Mouse (Mus musculus): ENCODE measurements around the gene Cnpy3.
"Not testable (repeated sequence)": the region's sequence is repeated elsewhere in the genome, so short reads cannot be mapped to it uniquely, and the experiment has no call there.

Cnpy3 gene

DNA sequence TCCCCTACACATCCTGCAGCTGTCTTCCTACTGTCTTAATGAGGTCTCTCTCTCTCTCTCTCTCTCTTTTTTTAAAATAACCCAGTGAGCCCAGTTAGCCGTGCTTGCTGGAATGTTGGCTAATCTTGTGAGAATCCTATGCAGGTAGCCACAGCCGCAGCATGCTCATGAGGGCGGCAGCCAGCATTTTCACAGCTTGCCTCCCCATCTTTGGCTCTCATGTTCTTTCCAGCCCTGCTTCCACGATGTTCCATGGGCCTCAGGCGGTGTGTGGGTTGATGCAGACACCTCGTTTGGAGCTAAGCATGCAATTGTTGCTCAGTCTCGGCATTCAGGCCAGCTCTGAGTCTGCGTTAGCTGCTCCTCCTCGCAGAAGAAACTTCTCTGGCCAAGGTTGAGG is 12.9 kb upstream of the Cnpy3 start:
- not testable (repeated sequence) for DNase-seq (ENCODE audit: low spot score in 2 of 2)

DNA sequence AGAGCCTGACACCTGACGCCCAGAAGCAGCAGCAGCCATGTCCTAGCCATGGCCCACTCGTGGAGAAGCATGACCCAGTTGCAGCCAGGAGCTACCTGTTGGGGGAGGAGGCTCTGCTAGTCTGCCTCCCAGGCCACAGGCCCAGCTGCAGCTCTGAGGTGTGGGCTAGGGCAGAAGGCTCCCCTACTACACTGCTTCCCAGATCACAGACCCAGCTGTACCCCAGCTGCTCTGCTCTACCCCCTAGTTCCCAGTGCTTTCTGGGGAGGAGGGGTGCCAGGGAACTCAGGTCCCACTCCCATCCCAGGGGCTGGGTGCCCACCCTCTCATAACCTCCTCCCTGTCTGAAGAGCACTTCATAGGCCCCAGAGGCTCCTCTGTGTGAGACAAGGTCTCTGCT is 11.5 kb upstream of the Cnpy3 start, which contains the start of gene Ptcra:
Gene Ptcra (minus strand): TSS at position 169 of the 400 bp plus-strand sequence.
- DNase-seq (ENCODE audit: low spot score in 2 of 2), result no peak

DNA sequence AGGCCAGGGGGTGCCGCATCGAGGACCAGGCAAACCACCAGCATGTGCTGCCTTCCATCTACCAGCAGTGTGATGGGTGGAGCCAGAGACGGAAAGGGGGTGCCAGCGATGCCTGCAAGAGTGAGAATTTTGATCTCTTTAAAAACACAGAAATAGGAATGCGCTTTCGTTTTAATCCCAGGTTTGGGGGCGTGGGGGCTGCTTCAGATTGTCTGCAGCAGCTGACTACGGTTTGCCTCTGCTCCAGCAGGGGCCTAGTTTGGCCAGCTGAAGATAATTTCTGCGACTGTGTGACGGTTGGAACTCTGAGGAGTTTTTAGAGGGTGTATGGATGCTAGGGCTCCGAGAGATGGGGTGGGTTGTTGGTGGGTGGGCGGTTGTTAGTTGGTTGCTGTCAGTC is 6.7 kb upstream of the Cnpy3 start:
- no peak for DNase-seq (ENCODE audit: low spot score in 2 of 2)

DNA sequence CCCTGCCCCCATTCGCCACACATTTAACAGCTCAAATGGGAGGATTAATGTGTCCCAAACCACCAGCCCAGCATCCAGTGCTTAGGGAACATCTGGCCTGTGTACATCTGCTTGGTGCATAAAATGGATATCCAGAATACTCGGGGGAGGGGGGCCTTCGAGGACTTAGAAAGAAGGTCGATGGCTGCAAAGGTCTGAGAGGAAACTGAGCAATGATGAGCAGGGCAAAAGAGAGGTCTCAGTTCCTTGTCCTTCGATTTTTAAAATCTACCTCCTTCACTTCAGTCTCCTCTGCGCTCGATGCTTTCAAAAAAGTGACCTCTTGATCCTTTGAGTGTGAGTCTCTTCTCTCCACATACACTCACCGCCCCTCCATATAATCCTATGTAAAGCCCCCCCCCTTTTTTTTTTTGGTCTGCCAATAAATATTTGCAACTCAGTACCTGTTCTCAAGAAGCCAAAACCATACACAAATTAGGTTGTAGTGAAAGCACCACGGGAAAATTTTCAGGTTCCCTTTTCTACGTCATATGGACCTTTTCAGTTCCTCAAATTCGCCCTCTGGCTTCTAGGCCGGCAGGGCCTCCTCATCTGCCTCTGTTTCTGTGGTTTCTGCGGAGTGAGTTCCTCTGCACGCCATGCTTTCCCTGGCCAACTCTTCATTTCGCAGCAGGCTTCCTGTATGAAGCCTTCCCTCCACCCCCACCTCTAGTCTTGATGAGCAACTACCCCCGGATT is 789 bp downstream of the Cnpy3 start:
- DNase-seq (ENCODE audit: low spot score in 2 of 2), result no peak

DNA sequence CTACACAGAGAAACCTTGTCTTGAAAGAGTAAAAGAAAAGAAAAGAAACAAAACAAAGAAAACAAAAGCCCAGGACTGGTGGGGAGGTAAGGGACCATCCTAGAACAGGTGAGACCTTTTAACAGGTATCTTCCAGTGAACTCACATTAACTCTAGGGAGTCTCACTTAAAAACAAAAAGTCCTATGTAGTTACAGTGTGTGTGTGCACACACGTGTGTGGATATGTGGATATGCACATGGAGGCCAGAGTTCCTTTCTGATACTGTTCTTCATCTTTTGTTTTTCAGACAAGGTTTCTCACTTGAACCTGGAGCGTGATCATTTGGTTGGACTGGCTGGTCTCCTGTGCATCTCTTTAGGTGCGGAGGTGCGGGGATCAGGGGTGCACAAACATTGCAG is 1.4 kb downstream of the Cnpy3 start:
- no peak for DNase-seq (ENCODE audit: low spot score in 2 of 2)

DNA sequence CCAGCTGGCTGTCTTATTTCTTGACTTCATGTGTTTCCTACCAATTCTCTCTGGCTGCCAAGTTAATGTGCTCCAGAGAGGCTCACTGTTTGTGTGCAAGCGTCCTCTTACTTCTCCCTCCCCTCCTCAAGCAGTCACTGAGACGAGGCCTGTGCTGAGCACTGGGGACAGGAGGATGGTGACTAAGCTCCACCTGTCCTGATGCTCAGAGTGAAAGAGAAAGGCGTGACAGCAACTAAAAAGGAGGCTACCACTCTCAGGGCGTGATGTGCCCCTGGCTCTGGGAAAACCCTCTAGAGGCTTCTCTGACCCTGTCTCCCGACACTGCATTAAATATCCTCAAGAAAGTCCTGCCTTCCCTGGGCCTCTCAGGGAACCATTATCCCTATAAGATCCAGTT is 2.7 kb downstream of the Cnpy3 start:
- no peak for DNase-seq (ENCODE audit: low spot score in 2 of 2)

DNA sequence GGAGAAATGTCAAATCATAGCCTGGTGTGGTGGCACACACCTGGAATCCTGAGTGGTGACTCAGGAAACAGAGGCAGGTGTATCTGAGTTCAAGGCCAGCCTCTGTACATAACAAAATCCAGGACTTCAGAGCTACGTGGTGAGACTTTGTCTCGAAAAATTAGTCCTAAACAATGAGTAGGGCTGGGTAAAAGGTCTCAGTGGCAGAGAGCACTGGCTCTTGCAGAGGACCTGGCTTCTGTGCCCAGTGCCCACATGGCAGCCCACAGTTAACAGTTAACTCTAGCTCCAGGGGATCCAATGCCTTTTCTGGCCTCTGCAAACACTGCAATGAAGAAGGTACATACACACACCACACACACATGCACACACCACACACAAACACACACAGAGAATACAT is 4.2 kb downstream of the Cnpy3 start:
- no peak for DNase-seq (ENCODE audit: low spot score in 2 of 2)

DNA sequence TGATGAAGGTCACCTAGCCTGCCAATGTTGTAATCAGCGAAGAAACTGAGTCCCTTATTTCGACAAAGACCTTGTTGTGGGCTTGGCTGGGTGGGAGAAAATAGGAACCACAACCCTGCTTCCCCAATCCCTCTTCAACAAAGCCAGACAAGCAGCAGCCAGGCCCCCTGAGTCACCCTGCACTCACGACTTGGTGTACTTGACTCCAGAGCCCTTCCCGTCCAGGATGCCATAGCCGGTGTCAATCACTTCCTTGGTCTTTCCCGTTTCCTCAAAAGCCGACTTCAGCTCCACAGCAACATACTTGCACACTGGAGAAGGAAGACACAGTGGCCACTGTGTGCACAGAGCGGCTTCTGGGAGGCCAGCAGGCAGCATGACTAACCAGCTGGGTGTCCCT is 4.8 kb downstream of the Cnpy3 start:
- no peak for DNase-seq (ENCODE audit: low spot score in 2 of 2)

DNA sequence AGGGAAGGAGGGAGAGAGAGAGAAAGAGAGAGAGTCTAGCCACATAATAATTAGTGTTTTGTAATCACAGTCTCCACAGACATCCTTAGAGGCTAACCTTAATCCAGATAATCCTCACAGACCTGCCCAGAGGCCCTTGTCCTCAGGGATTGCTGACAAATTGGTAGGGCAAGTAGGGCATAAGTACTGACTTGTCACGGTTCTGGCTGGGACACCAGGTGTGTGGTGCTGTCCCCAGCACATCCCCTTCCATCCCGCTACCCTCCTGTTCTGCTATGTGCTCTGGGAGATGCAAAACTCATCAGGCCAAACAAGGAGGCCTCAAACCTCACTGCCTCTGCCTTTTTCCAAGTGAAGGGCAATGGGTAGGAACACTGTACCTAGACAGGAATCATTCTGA is 6.5 kb downstream of the Cnpy3 start:
- no peak for DNase-seq (ENCODE audit: low spot score in 2 of 2)

DNA sequence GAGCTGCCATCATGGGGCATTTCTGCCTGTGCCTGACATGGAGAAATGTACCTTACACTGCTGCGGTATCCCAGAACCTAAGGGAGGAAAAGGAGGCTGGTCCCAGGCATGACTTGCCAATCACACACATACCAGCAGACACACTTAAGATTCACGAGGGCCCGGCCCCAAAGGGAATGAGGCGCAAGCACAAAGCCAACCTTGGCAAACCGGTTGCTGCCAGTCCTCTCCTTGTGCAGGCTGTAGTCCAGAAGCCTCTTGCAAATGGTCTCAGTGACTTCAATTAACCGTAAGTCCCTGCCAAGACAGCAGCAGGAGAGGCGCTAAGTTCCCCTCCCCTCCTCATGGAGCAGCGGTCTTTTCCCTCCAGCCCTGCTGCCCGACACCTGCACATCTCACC is 9.0 kb downstream of the Cnpy3 start:
- no peak for DNase-seq (ENCODE audit: low spot score in 2 of 2)

DNA sequence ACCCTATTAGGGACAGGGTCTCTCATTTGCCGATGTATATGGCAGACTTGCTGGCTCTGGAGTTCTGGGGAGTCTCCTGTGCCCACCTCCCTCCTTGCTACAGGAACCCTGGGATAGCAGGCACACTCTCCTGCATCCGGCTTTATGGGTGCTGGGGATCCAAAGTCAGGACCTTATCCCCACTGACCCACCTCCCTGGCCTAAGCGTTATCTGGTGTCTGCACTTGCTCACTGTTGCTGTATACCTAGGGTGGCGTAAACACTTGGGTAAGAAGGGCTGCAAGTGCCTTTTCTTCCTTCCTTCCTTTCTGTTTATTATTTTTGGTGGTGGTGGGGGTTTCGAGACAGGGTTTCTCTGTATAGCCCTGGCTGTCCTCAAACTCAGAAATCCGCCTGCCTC is 10.7 kb downstream of the Cnpy3 start:
- DNase-seq (ENCODE audit: low spot score in 2 of 2), result no peak

DNA sequence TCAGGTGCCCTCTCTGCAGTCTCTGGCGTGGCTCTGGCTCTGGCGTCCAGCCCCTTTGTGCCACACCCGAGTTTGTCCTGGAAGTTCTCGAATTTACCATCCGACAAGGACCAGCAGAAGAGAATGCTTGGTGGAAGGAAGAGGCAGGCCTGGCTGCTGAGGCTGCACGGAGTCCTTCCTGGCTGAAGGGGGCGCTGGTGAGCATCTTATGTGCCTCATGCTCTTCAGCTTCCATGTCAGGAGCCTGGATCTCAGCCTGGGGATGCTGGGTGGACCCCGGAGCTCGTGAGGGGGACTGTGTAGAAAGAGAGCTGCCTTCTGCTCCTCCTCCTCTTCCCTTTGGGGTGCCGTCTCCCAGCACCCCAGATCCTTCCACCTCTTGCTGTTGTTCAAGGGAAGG is 15.9 kb downstream of the Cnpy3 start:
- DNase-seq (ENCODE audit: low spot score in 2 of 2), result peak; percentile 34 to 70

DNA sequence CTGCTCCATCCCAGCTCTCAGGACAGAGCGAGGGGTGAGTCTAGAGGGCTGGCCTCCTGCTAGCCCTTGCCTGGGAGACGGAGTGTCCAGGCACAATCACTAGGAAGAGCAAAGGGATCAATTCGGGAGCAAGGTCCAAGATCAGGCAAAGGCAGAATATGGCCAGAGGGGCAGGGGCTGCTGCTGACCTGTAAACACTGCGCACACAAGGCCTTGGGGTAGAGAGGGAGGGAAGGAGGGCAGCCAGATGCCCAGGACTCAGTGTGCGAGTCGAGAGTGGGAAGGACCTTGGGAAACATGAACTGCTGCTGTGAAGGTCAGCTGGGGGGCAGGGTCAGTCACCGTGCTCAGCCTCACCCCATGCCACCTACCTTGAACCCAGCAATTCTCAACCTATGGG is 16.7 kb downstream of the Cnpy3 start:
- DNase-seq (ENCODE audit: low spot score in 2 of 2), result no peak

DNA sequence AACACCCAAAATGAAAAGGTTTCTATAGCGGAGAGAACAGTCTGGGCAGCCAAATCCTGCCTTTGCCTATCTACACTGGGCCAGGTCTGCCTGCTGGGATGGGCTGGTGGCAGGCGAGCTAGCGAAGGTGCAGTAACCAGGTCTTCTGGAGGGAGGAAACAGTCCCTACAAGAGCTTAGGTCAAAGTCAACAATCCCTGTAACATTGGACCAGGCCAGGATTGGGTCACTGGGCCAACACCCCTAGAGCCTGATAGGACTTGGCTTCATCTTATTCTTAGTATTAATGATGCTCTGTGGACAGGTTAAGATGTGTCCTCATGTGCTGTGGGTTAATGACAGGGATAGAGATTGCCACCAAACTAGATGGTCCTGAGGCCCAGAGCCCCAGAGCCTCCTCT is 18.0 kb downstream of the Cnpy3 start:
- no peak for DNase-seq (ENCODE audit: low spot score in 2 of 2)

DNA sequence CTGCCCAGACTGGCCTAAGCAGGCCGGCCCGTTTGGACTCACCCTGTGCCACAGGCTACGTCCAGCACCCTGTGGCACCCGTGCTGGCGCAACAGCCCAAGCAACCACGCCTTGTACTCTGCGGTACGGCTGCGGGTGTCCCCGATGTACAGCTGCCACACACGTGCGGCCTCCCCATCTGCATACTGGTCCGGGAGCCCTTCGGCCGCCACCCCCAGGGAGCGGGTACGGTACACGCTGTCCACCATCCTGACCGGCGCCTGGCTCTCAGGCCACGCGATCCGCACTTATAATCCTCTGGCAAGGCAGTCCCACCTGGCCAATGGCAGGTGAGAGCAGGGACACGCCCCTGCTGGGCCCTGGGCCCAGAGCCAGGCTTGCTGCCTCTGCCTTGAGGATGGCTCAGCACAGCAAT is 23.1 kb downstream of the Cnpy3 start, which contains the start of gene Gnmt:
Gene Gnmt (minus strand): TSS at position 265 of the 415 bp plus-strand sequence.
- DNase-seq (ENCODE audit: low spot score in 2 of 2), result no peak

DNA sequence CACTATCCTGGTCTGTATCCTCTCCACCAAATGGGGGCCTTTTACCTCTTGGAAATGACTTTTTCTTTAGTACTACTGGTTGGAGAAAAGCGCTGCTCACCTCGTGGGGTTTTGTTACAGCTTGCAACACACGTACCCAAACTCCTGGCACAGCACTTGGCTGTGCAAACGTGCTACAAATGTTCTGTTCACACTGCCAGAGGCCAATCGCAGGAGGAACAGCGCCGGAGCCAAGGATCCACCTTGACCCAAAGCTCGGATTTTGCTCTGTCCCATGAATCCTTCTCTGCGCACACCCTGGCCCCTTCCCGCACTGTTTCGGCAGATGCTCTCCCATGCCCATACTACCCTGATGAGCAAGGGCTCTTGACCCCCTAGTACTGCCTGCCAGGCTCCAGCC is 23.5 kb downstream of the Cnpy3 start:
- DNase-seq (ENCODE audit: low spot score in 2 of 2), result no peak

DNA sequence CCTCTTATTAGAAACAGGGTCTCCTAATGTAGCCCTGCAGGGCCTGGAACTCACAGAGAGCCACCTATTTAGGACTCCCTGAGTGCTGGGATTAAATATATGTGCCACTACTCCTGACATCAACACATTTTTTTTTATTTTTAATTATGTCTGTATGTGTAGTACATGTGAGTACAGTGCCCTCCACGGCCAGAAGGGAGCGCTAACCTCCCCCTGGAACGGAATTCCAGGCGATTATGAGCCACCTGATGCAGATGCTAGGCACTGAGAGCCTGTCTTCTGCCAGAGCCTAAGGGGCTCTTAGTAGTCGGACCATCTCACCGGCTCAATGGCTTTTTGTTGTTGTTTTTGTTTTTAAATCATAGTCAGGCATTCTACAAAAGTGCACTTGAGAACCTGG is 24.0 kb downstream of the Cnpy3 start:
- peak in 1 of 2 experiments; percentile 47 for DNase-seq (ENCODE audit: low spot score in 2 of 2)

DNA sequence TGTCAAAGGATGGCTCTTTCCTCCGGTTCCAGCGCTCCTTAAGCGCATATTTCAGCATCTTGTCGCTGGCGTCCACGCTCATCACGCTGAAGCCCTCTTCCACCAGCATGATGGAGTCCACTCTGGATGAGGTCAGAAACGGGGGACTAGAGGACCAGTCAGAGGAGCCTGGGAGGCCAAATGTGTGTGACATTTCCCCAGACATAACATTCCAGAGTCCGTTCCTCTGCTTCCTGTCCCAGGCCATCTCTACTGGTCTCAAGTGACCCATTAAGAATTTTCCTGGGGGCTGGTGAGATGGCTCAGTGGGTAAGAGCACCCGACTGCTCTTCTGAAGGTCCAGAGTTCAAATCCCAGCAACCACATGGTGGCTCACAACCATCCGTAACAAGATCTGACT is 24.7 kb downstream of the Cnpy3 start:
- no peak for DNase-seq (ENCODE audit: low spot score in 2 of 2)

DNA sequence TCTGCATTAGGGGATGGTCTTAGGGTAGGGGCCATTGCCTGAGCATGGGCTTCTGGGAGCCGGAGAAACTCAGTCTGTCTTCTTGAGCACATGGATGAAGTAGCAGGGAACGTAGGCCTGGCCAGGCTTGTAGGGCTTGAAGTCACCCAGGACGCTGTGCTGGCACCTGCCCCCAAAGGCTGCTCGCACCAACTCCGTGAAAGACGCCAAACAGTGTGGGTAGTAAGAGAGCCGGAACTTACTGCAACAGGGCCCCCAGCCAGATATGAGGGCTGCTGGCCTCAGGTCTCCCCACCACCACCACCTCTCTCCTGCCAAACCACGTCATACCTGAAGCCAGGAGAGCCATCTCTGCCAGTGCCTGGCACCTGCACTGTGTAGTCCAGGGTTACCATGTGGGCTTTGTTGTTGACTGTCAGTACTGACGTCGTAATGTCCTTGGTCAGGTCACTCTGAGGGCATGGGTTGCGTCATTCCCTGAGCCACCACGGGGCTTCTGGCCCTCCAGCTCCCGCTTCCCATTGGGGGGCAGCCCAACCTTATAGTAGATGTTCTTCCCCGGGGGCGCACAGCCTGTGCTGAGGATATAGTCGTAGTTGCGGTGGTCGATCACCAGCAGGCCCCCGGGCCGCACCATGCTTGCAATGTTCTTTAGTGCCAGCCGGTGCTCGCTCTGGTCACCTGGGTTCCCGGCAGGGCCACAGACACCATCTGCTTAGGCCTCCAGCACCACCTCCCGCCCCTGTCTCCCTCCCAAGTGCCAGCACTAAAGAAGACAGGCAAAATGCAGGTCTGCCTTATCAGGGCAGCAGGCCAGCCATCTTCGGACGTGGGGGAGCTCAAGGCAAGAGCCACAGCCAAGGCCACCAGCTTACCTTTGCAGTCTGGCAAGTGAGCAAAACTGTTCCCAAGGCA is 26.0 kb downstream of the Cnpy3 start:
- no peak for DNase-seq (ENCODE audit: low spot score in 2 of 2)

DNA sequence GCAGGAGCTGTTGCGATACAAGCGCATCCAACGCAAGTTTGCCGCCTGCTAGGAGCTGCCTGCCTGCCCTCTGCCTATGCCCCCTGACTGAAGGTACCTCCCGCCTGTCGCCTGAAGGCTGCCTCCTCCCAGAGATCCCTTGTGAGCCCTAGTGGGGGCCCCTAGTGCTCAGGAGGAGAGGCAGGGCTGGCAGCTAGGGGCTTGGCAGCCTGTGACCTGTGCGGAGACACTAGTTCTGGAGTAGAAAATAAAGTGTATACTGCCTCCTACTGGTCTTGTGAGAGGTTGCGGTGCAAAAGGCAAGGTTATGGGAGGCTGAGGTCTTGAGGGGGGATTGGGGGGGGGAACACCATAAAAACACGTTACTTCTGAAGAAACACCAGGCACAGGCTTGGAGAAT is 26.7 kb downstream of the Cnpy3 start:
- DNase-seq (ENCODE audit: low spot score in 2 of 2), result peak in 1 of 2 experiments; percentile 47

DNA sequence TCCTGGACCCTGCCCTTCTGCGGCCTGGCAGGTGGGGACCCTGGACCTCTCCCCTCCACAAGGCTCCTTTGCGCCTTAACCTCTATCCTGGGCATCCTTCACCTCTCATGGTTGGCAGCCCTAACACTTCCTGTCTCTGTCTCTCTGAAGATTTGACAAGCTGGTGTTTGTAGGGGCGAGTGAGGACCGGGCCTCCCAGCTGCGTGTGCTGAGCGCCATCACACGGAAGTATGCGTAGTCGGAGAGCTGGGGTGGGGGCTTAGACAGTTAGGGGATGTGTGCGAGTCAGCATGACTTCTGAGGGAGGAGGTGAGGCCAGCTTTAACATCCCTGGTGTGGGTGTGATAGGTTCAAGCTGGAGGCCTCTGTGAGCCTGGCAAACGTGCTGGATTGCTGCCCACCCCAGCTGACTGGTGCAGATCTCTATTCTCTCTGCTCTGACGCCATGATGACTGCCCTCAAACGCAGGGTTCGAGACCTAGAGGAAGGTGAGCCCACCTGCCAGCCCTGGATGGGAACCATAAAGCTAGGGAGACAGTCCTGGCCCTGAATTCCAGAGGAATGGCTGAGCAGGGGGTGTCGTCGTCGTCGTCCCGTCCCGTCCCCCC is 27.4 kb downstream of the Cnpy3 start:
- DNase-seq (ENCODE audit: low spot score in 2 of 2), result no peak

DNA sequence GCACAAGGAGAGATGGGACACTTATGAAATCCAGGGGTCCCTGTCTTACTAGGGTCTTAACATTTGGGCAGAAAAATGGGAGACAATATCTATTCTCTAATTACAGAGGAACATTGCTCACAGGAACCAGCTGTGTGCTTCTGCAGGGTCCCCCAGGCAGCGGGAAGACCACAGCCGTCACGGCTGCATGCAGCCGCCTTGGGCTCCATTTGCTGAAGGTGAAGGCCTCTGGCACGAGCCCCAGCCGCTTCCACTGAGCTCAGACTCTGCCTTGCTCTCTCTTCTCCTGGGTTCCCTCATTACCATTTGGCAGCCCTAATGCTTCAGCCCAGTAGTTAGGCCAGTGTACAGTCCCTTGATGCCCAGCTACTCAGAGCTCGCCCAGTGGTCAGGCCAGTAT is 30.9 kb downstream of the Cnpy3 start:
- DNase-seq (ENCODE audit: low spot score in 2 of 2), result no peak

Measured in spleen, postnatal 10 days (tissue).